Mouse (Mus musculus) lung, postnatal 14 days (tissue): ENCODE data around the gene Gm44805.
"Not testable (repeated sequence)": the region's sequence is repeated elsewhere in the genome, so short reads cannot be mapped to it uniquely, and the experiment has no call there.

Source experiments
- DNase-seq: peaks from one replicate; pipeline ENCODE4 v3.0.0; 2021

Gene Gm44805

GRCm38 (mm10) chr7:19698907-19699826 lies 17.9 kb upstream of the Gm44805 start, which contains the start of gene Apoe:
Apoe (minus strand) TSS chr7:19699188.
- peak; percentile 62 for DNase-seq

- DNase-seq: peak; percentile 40
Measured at GRCm38 (mm10) chr7:19697949-19698906, 17.0 kb upstream of the Gm44805 start.

GRCm38 (mm10) chr7:19696336-19696873 lies 15.2 kb upstream of the Gm44805 start:
- no peak for DNase-seq

GRCm38 (mm10) chr7:19695881-19696280 lies 14.7 kb upstream of the Gm44805 start:
- no peak for DNase-seq

GRCm38 (mm10) chr7:19695213-19695594 lies 14.0 kb upstream of the Gm44805 start:
- no peak for DNase-seq

- DNase-seq: no peak
Measured at GRCm38 (mm10) chr7:19694336-19695212, 13.4 kb upstream of the Gm44805 start.

- peak; percentile 80 for DNase-seq
Measured at GRCm38 (mm10) chr7:19693421-19693820, 12.2 kb upstream of the Gm44805 start.

GRCm38 (mm10) chr7:19691873-19692865 lies 10.9 kb upstream of the Gm44805 start, which contains the start of gene Apoc1:
Apoc1 (minus strand) TSS chr7:19692660.
- DNase-seq: peak; percentile 64

GRCm38 (mm10) chr7:19691434-19691833 lies 10.2 kb upstream of the Gm44805 start:
- DNase-seq: no peak

GRCm38 (mm10) chr7:19690845-19691244 lies 9.6 kb upstream of the Gm44805 start:
- no peak for DNase-seq

- no peak for DNase-seq
Measured at GRCm38 (mm10) chr7:19688611-19689010, 7.4 kb upstream of the Gm44805 start.

- no peak for DNase-seq
Measured at GRCm38 (mm10) chr7:19688101-19688500, 6.9 kb upstream of the Gm44805 start.

GRCm38 (mm10) chr7:19686927-19687583 lies 5.8 kb upstream of the Gm44805 start:
- DNase-seq: not testable (repeated sequence)

GRCm38 (mm10) chr7:19686521-19686920 lies 5.3 kb upstream of the Gm44805 start:
- DNase-seq: no peak

GRCm38 (mm10) chr7:19685374-19685773 lies 4.2 kb upstream of the Gm44805 start:
- no peak for DNase-seq

- no peak for DNase-seq
Measured at GRCm38 (mm10) chr7:19683771-19684201, 2.6 kb upstream of the Gm44805 start.

GRCm38 (mm10) chr7:19682979-19683378 lies 1.8 kb upstream of the Gm44805 start:
- DNase-seq: no peak

GRCm38 (mm10) chr7:19680702-19681101 lies 521 bp downstream of the Gm44805 start:
- DNase-seq: no peak

- DNase-seq: no peak
Measured at GRCm38 (mm10) chr7:19678901-19679300, 2.3 kb downstream of the Gm44805 start.

- DNase-seq: no peak
Measured at GRCm38 (mm10) chr7:19677872-19678271, 3.4 kb downstream of the Gm44805 start, which contains the start of gene Apoc2. Apoc2 (minus strand) TSS chr7:19677941.
